Mouse (Mus musculus) embryonic fibroblast, embryonic 13.5 days (primary cell): ENCODE data around the gene Eva1c.

ENCODE experiments used
- CTCF ChIP-seq: IDR thresholded peaks from 2 replicates; pipeline ENCODE4 v1.5.1; 2011; ENCODE audit warnings: mild to moderate bottlenecking, control low read depth, low read length, moderate library complexity, borderline replicate concordance; ENCODE audit not compliant: insufficient read depth
- POLR2A ChIP-seq: IDR thresholded peaks from 2 replicates; pipeline ENCODE4 v1.6.1; 2011; ENCODE audit warnings: low read depth, mild to moderate bottlenecking, control low read depth, low read length, moderate library complexity

DNA sequence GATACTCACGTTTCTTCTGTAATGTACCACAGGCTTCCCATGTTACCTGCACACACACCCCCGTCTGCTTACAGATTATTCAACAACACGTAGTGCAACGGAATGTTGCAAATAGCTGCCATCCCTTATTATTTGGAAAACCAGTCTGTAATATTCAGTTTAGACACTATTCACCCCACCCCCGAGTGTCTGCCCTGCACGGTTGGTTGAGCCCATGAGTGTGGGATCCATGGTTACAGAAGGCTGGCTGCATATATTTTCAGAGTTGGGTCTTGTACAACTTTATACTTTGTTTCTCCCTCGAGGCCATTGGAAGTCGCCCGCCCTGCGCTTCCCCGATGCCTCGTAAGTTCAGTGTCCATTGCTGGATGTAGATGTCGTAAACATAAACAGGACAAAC is 19.1 kb downstream of the Eva1c start:
- no peak for TF ChIP-seq CTCF
- TF ChIP-seq POLR2A = no peak
